Mouse (Mus musculus) liver, adult 2 months (tissue): ENCODE data around the gene Slc26a8.

Experiments used
- CTCF ChIP-seq: fragments of 200-500 bp; IDR thresholded peaks from 2 replicates; pipeline ENCODE4 v1.5.1; 2011; ENCODE audit warnings: low read depth, low read length, control low read depth
- POLR2A ChIP-seq: fragments of 200-500 bp; IDR thresholded peaks from 2 replicates; pipeline ENCODE4 v1.6.1; 2011; ENCODE audit warnings: low read length, control low read depth; ENCODE audit not compliant: insufficient read depth; ENCODE audit errors: extremely low read depth

DNA sequence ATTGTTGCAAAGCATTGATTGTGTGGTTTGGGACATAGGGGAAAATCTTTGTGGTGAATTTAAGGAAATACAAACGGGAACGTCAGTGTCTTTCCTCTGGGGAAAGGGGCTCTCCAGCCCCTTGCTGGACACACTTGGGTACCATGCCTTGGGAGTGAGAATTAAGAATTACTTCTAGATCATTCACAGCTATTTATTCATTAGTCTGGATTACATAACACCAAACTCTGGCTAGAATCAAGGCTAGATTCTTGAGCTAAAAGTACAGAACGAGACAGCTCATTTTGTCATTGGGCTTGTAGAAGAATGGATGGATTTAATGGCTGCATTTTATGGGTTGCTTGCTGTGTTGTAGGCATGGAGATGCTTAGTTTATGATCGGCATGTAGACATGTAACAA lies 4.8 kb upstream of the Slc26a8 start:
- TF ChIP-seq CTCF (no peak), POLR2A (no peak)
